Mouse (Mus musculus) limb, embryonic 14.5 days (tissue): Measurements from ENCODE around the gene Olfr730. TPM values are rescaled to one million over a fixed set of nuclear protein-coding genes. Genes with fewer than 3 reads are reported as not detected.

Source experiments
- ATAC-seq: fragments of 200-750 bp; cut with Nextera tagmentation; 2 replicates; pipeline ENCODE4 v1.8.0; 2017; ENCODE audit warnings: low read depth, moderate number of reproducible peaks, moderate TSS enrichment; ENCODE audit not compliant: low FRiP score
- DNase-seq: peaks from one replicate; pipeline ENCODE4 v3.0.0-alpha.2; 2015; ENCODE audit warnings: low spot score
- H3K27ac ChIP-seq: fragments of 300-500 bp; sonication (generic); replicated peaks from 2 replicates; pipeline ENCODE4 v1.5.1; 2014; ENCODE audit warnings: low read depth, mild to moderate bottlenecking, low read length, moderate library complexity, mixed read lengths
- H3K27me3 ChIP-seq: fragments of 300-500 bp; sonication (generic); 2 replicates; pipeline ENCODE4 v1.6.1; 2014; ENCODE audit warnings: low read length, mixed read lengths; ENCODE audit not compliant: control insufficient read depth, insufficient read depth
- H3K36me3 ChIP-seq: fragments of 300-500 bp; sonication (generic); 2 replicates; pipeline ENCODE4 v1.6.1; 2014; ENCODE audit warnings: mild to moderate bottlenecking, low read length, moderate library complexity, mixed read lengths; ENCODE audit not compliant: control insufficient read depth, insufficient read depth
- H3K4me1 ChIP-seq: fragments of 300-500 bp; sonication (generic); 2 replicates; pipeline ENCODE4 v1.6.1; 2014; ENCODE audit warnings: antibody characterized with exemption, low read length, mixed read lengths; ENCODE audit not compliant: control insufficient read depth, insufficient read depth
- H3K4me2 ChIP-seq: fragments of 300-500 bp; sonication (generic); replicated peaks from 2 replicates; pipeline ENCODE4 v1.6.1; 2014; ENCODE audit warnings: low read depth, mild to moderate bottlenecking, low read length, moderate library complexity; ENCODE audit not compliant: severe bottlenecking
- H3K4me3 ChIP-seq: fragments of 300-500 bp; sonication (generic); replicated peaks from 2 replicates; pipeline ENCODE4 v1.5.1; 2014; ENCODE audit warnings: low read length
- H3K9ac ChIP-seq: fragments of 300-500 bp; sonication (generic); 2 replicates; pipeline ENCODE4 v1.6.1; 2014; ENCODE audit warnings: mild to moderate bottlenecking, low read depth, low read length, moderate library complexity; ENCODE audit not compliant: severe bottlenecking
- H3K9me3 ChIP-seq: fragments of 300-500 bp; sonication (generic); 2 replicates; pipeline ENCODE4 v1.6.1; 2016; ENCODE audit warnings: low read length; ENCODE audit not compliant: control insufficient read depth
- POLR2A ChIP-seq: fragments of 200-500 bp; IDR thresholded peaks from 2 replicates; pipeline ENCODE4 v1.8.0; 2012; ENCODE audit warnings: inconsistent platforms, mild to moderate bottlenecking, moderate library complexity, borderline replicate concordance; ENCODE audit not compliant: insufficient read depth, insufficient read length; ENCODE audit errors: extremely low read depth
- WGBS: fragments of 180-500 bp; shearing (Covaris S2); extraction: QIAGEN DNeasy Blood & Tissue Kit; methylation state at CpG from one replicate; pipeline ENCODE4 v1.1.7; 2014; 5-methylcytosine and 5-hydroxymethylcytosine counted together
- polyA plus RNA-seq, 2 experiments: library from polyadenylated mRNA; depleted of rRNA in 1 of 2; stranded (reverse) in 1 of 2; unstranded in 1 of 2; fragments of >200 nt; fragmentation: Nextera tagmentation in 1 of 2; extraction: Ambion mirVana in 1 of 2; gene quantifications; 2 replicates each; pipeline versions ENCODE4 v1.2.1 to v1.2.3; 2012 to 2014

The Olfr730 gene
- polyA plus RNA-seq (2012; rRNA removed) (not detected in 2 replicates), polyA plus RNA-seq (2014; fragmentation: Nextera tagmentation; extraction: Ambion mirVana) (not detected in 2 replicates)

GRCm38 (mm10) chr14:50188098-50188497 is at the start of gene Olfr730:
Olfr730 (minus strand) TSS chr14:50188198.
- Histone ChIP-seq H3K36me3 (no peaks in the 10 kb centered on the region), H3K27me3 (no peaks in the 10 kb centered on the region), H3K4me3 (no peak within 1 kb of the TSS), H3K27ac (no peak within 1 kb of the TSS), H3K9ac (no peak within 1 kb of the TSS), H3K4me2 (no peak within 1 kb of the TSS), H3K9me3 (no peaks in the 10 kb centered on the region), H3K4me1 (no peaks in the 10 kb centered on the region)
- 60% methylated on average over 1 of the region's 1 CpGs for WGBS
- no peak for TF ChIP-seq POLR2A
- ATAC-seq (no peak), DNase-seq (no peak)

- no peaks in the 10 kb centered on the region for H3K9me3 ChIP-seq
- ATAC-seq: no peak
- H3K9ac ChIP-seq: no peak within 1 kb of the TSS
- H3K36me3 ChIP-seq: no peaks in the 10 kb centered on the region
- DNase-seq: no peak
- no peak within 1 kb of the TSS for H3K27ac ChIP-seq
- no peak within 1 kb of the TSS for H3K4me3 ChIP-seq
- H3K27me3 ChIP-seq: no peaks in the 10 kb centered on the region
- H3K4me1 ChIP-seq: no peaks in the 10 kb centered on the region
- H3K4me2 ChIP-seq: no peak within 1 kb of the TSS
- TF ChIP-seq POLR2A: no peak
Measured at GRCm38 (mm10) chr14:50152810-50153209, 35.2 kb downstream of the Olfr730 start, which contains the start of gene Olfr729. Olfr729 (minus strand) TSS chr14:50152910.

GRCm38 (mm10) chr14:50142580-50142979 is 45.4 kb downstream of the Olfr730 start, which contains the start of gene Olfr728:
Olfr728 (minus strand) TSS chr14:50142680.
- Histone ChIP-seq H3K27me3 (no peaks in the 10 kb centered on the region), H3K4me1 (no peaks in the 10 kb centered on the region), H3K36me3 (no peaks in the 10 kb centered on the region), H3K4me2 (no peak within 1 kb of the TSS), H3K9me3 (no peaks in the 10 kb centered on the region), H3K27ac (no peak within 1 kb of the TSS), H3K4me3 (no peak within 1 kb of the TSS), H3K9ac (no peak within 1 kb of the TSS)
- 76% methylated on average over 5 of the region's 5 CpGs for WGBS
- no peak for TF ChIP-seq POLR2A
- DNase-seq (no peak), ATAC-seq (no peak)

Other genes starting within 250 kb of the Olfr730 start
- not detected in 2 replicates for gene Olfr724, start 224.9 kb downstream of the Olfr730 start, polyA plus RNA-seq (2012; rRNA removed)
- gene Olfr724, start 224.9 kb downstream of the Olfr730 start, polyA plus RNA-seq (2014; fragmentation: Nextera tagmentation; extraction: Ambion mirVana): not detected in 2 replicates
- gene Olfr725, start 147.8 kb downstream of the Olfr730 start, polyA plus RNA-seq (2012; rRNA removed): not detected in 2 replicates
- gene Olfr725, start 147.8 kb downstream of the Olfr730 start, polyA plus RNA-seq (2014; fragmentation: Nextera tagmentation; extraction: Ambion mirVana): not detected in 2 replicates
- gene Olfr726, start 97.2 kb downstream of the Olfr730 start, polyA plus RNA-seq (2012; rRNA removed): not detected in 2 replicates
- gene Olfr726, start 97.2 kb downstream of the Olfr730 start, polyA plus RNA-seq (2014; fragmentation: Nextera tagmentation; extraction: Ambion mirVana): not detected in 2 replicates
- not detected in 2 replicates for gene Olfr727, start 65.0 kb downstream of the Olfr730 start, polyA plus RNA-seq (2012; rRNA removed)
- gene Olfr727, start 65.0 kb downstream of the Olfr730 start, polyA plus RNA-seq (2014; fragmentation: Nextera tagmentation; extraction: Ambion mirVana): not detected in 2 replicates
- gene Olfr728, start 45.5 kb downstream of the Olfr730 start, polyA plus RNA-seq (2012; rRNA removed): not detected in 2 replicates
- gene Olfr728, start 45.5 kb downstream of the Olfr730 start, polyA plus RNA-seq (2014; fragmentation: Nextera tagmentation; extraction: Ambion mirVana): not detected in 2 replicates
- not detected in 2 replicates for gene Olfr729, start 35.3 kb downstream of the Olfr730 start, polyA plus RNA-seq (2012; rRNA removed)
- gene Olfr729, start 35.3 kb downstream of the Olfr730 start, polyA plus RNA-seq (2014; fragmentation: Nextera tagmentation; extraction: Ambion mirVana): not detected in 2 replicates
- gene Olfr731, start 53.7 kb upstream of the Olfr730 start, polyA plus RNA-seq (2012; rRNA removed): not detected in 2 replicates
- not detected in 2 replicates for gene Olfr731, start 53.7 kb upstream of the Olfr730 start, polyA plus RNA-seq (2014; fragmentation: Nextera tagmentation; extraction: Ambion mirVana)
- not detected in 2 replicates for gene Olfr732, start 96.0 kb upstream of the Olfr730 start, polyA plus RNA-seq (2012; rRNA removed)
- gene Olfr732, start 96.0 kb upstream of the Olfr730 start, polyA plus RNA-seq (2014; fragmentation: Nextera tagmentation; extraction: Ambion mirVana): not detected in 2 replicates
- gene Olfr733, start 113.3 kb upstream of the Olfr730 start, polyA plus RNA-seq (2012; rRNA removed): 0.12 TPM in 1 of 2 replicates, not detected in the other
- not detected in 2 replicates for gene Olfr733, start 113.3 kb upstream of the Olfr730 start, polyA plus RNA-seq (2014; fragmentation: Nextera tagmentation; extraction: Ambion mirVana)
- gene Olfr734, start 138.6 kb upstream of the Olfr730 start, polyA plus RNA-seq (2012; rRNA removed): not detected in 2 replicates
- not detected in 2 replicates for gene Olfr734, start 138.6 kb upstream of the Olfr730 start, polyA plus RNA-seq (2014; fragmentation: Nextera tagmentation; extraction: Ambion mirVana)
- not detected in 2 replicates for gene Olfr735, start 160.7 kb upstream of the Olfr730 start, polyA plus RNA-seq (2012; rRNA removed)
- not detected in 2 replicates for gene Olfr735, start 160.7 kb upstream of the Olfr730 start, polyA plus RNA-seq (2014; fragmentation: Nextera tagmentation; extraction: Ambion mirVana)
- gene Tlr11, start 169.7 kb upstream of the Olfr730 start, polyA plus RNA-seq (2012; rRNA removed): 0.04 TPM in 2 replicates
- gene Tlr11, start 169.7 kb upstream of the Olfr730 start, polyA plus RNA-seq (2014; fragmentation: Nextera tagmentation; extraction: Ambion mirVana): not detected in 2 replicates
- not detected in 2 replicates for gene Olfr736, start 193.0 kb upstream of the Olfr730 start, polyA plus RNA-seq (2012; rRNA removed)
- gene Olfr736, start 193.0 kb upstream of the Olfr730 start, polyA plus RNA-seq (2014; fragmentation: Nextera tagmentation; extraction: Ambion mirVana): not detected in 2 replicates
- gene Olfr738, start 219.4 kb upstream of the Olfr730 start, polyA plus RNA-seq (2012; rRNA removed): not detected in 2 replicates
- gene Olfr738, start 219.4 kb upstream of the Olfr730 start, polyA plus RNA-seq (2014; fragmentation: Nextera tagmentation; extraction: Ambion mirVana): not detected in 2 replicates
- gene Olfr739, start 230.4 kb upstream of the Olfr730 start, polyA plus RNA-seq (2012; rRNA removed): not detected in 2 replicates
- not detected in 2 replicates for gene Olfr739, start 230.4 kb upstream of the Olfr730 start, polyA plus RNA-seq (2014; fragmentation: Nextera tagmentation; extraction: Ambion mirVana)